Mouse (Mus musculus): ENCODE results near the gene Abi3.

DNA sequence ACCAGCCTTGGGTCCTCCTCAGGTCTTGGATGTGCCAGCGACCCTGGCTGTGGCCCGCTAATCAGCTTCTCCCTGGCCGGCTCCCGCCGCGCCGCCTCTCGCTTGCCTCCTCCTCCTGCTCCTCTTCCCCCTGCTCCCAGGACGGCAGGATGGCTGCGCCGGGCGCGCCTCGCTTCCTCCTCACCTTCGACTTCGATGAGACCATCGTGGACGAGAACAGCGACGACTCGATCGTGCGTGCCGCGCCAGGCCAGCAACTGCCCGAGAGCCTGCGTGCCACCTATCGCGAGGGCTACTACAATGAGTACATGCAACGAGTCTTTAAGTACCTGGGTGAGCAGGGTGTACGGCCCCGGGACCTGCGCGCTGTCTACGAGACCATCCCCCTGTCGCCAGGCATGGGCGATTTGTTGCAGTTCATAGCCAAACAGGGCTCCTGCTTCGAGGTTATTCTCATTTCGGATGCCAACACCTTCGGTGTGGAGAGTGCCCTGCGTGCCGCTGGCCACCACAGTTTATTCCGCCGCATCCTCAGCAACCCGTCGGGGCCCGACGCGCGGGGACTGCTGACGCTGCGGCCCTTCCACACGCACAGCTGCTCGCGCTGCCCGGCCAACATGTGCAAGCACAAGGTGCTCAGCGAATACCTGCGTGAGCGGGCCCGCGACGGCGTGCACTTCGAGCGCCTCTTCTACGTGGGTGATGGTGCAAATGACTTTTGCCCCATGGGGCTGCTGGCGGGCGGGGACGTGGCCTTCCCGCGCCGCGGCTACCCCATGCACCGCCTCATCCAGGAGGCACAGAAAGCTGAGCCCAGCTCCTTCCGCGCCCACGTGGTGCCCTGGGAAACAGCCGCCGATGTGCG lies 11.6 kb downstream of the Abi3 start:
- TF ChIP-seq CTCF (IDR thresholded peaks at IDR 0.05; ENCODE audit: borderline replicate concordance, insufficient read depth, low read length) (no peak), POLR2A (IDR thresholded peaks at IDR 0.05; ENCODE audit: low read depth, low read length) (no peak)
